Mouse (Mus musculus): ENCODE measurements around the gene Kdm4c.

DNA sequence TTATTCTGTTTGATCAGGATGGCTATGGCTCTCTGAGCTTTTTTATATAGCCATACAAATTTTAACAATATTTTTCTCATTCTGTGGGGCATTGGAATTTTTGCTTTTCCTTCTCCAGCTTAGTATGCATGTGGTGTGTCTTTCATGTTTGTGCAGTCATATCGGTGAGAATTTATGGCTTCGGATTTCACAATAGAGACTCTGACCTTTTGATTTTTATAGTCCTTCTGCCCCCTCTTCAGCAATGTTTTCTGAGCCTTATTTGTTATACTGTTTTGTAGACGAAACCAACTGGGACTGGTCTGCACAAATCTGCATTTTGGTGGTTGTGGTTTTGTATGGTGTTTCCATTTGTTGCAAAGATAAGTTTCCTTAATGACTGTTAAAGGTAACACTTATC lies 45.6 kb downstream of the Kdm4c start:
- no peak for TF ChIP-seq CTCF (IDR thresholded peaks at IDR 0.05; ENCODE audit: insufficient read depth, low read length)
- no peak for TF ChIP-seq POLR2A (IDR thresholded peaks at IDR 0.05; ENCODE audit: borderline replicate concordance, extremely low read depth, low read depth, low read length)
